Mouse (Mus musculus) G1E (cell line): ENCODE results near the gene Mroh9. TPM values are rescaled to one million over a fixed set of nuclear protein-coding genes. Genes with fewer than 3 reads are reported as not detected.

Source experiments
- ATAC-seq: 2 replicates; pipeline ENCODE4 v1.8.0; 2016; ENCODE audit warnings: mild to moderate bottlenecking; ENCODE audit not compliant: insufficient number of reproducible peaks, poor library complexity, low FRiP score, severe bottlenecking; ENCODE audit errors: extremely low read depth
- DNase-seq: peaks from one replicate; pipeline ENCODE4 v3.0.0; 2012; ENCODE audit warnings: low spot score
- H3K27me3 ChIP-seq: 2 replicates; pipeline ENCODE4 v1.6.1; 2012; ENCODE audit warnings: mild to moderate bottlenecking, low read length, inconsistent platforms; ENCODE audit not compliant: insufficient read depth
- H3K36me3 ChIP-seq: replicated peaks from 2 replicates; pipeline ENCODE3; 2012; ENCODE audit warnings: mild to moderate bottlenecking, inconsistent platforms
- H3K4me1 ChIP-seq: 2 replicates; pipeline ENCODE4 v1.6.1; 2012; ENCODE audit warnings: low read depth, low read length, inconsistent platforms, mixed read lengths; ENCODE audit not compliant: insufficient read depth
- H3K4me3 ChIP-seq: 2 replicates; pipeline ENCODE4 v1.5.1; 2012; ENCODE audit warnings: low read depth, mild to moderate bottlenecking, inconsistent platforms, low read length, moderate library complexity, mixed read lengths
- H3K9me3 ChIP-seq: replicated peaks from 2 replicates; pipeline ENCODE4 v1.6.1; 2012; ENCODE audit warnings: inconsistent platforms
- CTCF ChIP-seq: IDR thresholded peaks from 2 replicates; pipeline ENCODE4 v1.5.1; 2012; ENCODE audit warnings: low read depth, low read length, inconsistent platforms, mixed read lengths
- GATA1 ChIP-seq: IDR thresholded peaks from 2 replicates; pipeline ENCODE4 v1.6.1; 2012; ENCODE audit warnings: borderline replicate concordance, low read length, inconsistent platforms, mixed read lengths
- GATA2 ChIP-seq: IDR thresholded peaks from 2 replicates; pipeline ENCODE4 v1.6.1; 2012; ENCODE audit warnings: low read depth, low read length, inconsistent platforms, borderline replicate concordance
- POLR2AphosphoS5 ChIP-seq: IDR thresholded peaks from 2 replicates; pipeline ENCODE4 v1.6.1; 2012; ENCODE audit warnings: low read depth, low read length, inconsistent platforms; ENCODE audit not compliant: insufficient replicate concordance
- TAL1 ChIP-seq: conservative IDR thresholded peaks from 2 replicates; pipeline ENCODE4 v1.6.1; 2012; ENCODE audit warnings: low read depth, low read length, inconsistent platforms, mixed read lengths
- polyA plus RNA-seq: library from polyadenylated mRNA; stranded (reverse); fragments of >175 nt; gene quantifications from 2 replicates; pipeline ENCODE4 v1.2.3, GENCODE M21; 2012
- total RNA-seq, 2 experiments: library from RNA; stranded (forward) in 1 of 2; stranded (reverse) in 1 of 2; fragments of 200-1000 nt in 1 of 2; fragments of >200 nt in 1 of 2; fragmentation: Nextera tagmentation in 1 of 2; gene quantifications; 2 replicates each; pipeline ENCODE4 v1.2.3; 2014 to 2017

The Mroh9 gene
- total RNA-seq (2014; fragmentation: Nextera tagmentation) = not detected in 2 replicates
- total RNA-seq (2017) = not detected in 2 replicates
- polyA plus RNA-seq = not detected in 2 replicates

- no peaks in the 10 kb centered on the region for H3K36me3 ChIP-seq
- H3K27me3 ChIP-seq = no peaks in the 10 kb centered on the region
- DNase-seq (no peak), ATAC-seq (no peak)
- TF ChIP-seq TAL1 (no peak), GATA2 (no peak), CTCF (no peak), GATA1 (no peak), POLR2AphosphoS5 (no peak)
- no peaks in the 10 kb centered on the region for H3K9me3 ChIP-seq
- H3K4me3 ChIP-seq = no peak within 1 kb of the TSS
- H3K4me1 ChIP-seq = no peaks in the 10 kb centered on the region
Measured at GRCm38 (mm10) chr1:163085570-163085969, at the start of gene Mroh9. Gene Mroh9 (minus strand): TSS chr1:163085670.

- Histone ChIP-seq H3K36me3 (no peaks in the 10 kb centered on the region), H3K4me3 (no peak overlapping the region), H3K4me1 (no peaks in the 10 kb centered on the region), H3K27me3 (no peaks in the 10 kb centered on the region), H3K9me3 (no peaks in the 10 kb centered on the region)
- TF ChIP-seq POLR2AphosphoS5 (no peak), CTCF (no peak), GATA1 (no peak), TAL1 (no peak), GATA2 (no peak)
- DNase-seq (no peak), ATAC-seq (no peak)
Measured at GRCm38 (mm10) chr1:163129976-163130375, 44.5 kb upstream of the Mroh9 start.

GRCm38 (mm10) chr1:163129129-163129900 lies 43.8 kb upstream of the Mroh9 start:
- no peaks in the 10 kb centered on the region for H3K9me3 ChIP-seq
- H3K4me1 ChIP-seq = no peaks in the 10 kb centered on the region
- TF ChIP-seq GATA2 (no peak), TAL1 (no peak), GATA1 (no peak), POLR2AphosphoS5 (no peak), CTCF (no peak)
- H3K36me3 ChIP-seq = no peaks in the 10 kb centered on the region
- DNase-seq = no peak
- no peak for ATAC-seq
- no peaks in the 10 kb centered on the region for H3K27me3 ChIP-seq
- no peak overlapping the region for H3K4me3 ChIP-seq

- ATAC-seq = no peak
- TF ChIP-seq GATA2 (no peak), CTCF (no peak), TAL1 (no peak), GATA1 (no peak), POLR2AphosphoS5 (no peak)
- Histone ChIP-seq H3K27me3 (no peaks in the 10 kb centered on the region), H3K36me3 (no peaks in the 10 kb centered on the region), H3K4me3 (no peak overlapping the region), H3K9me3 (no peaks in the 10 kb centered on the region), H3K4me1 (no peaks in the 10 kb centered on the region)
- DNase-seq = no peak
Measured at GRCm38 (mm10) chr1:163126175-163126881, 40.9 kb upstream of the Mroh9 start.

- DNase-seq = no peak
- no peak for ATAC-seq
- TF ChIP-seq CTCF = no peak
- no peak for TF ChIP-seq GATA2
- no peak for TF ChIP-seq GATA1
- TF ChIP-seq POLR2AphosphoS5 = no peak
- TF ChIP-seq TAL1 = no peak
- no peaks in the 10 kb centered on the region for H3K36me3 ChIP-seq
- no peaks in the 10 kb centered on the region for H3K9me3 ChIP-seq
- no peaks in the 10 kb centered on the region for H3K27me3 ChIP-seq
- H3K4me3 ChIP-seq = no peak overlapping the region
- H3K4me1 ChIP-seq = no peaks in the 10 kb centered on the region
Measured at GRCm38 (mm10) chr1:163122414-163122813, 36.9 kb upstream of the Mroh9 start.

- H3K36me3 ChIP-seq = no peaks in the 10 kb centered on the region
- no peaks in the 10 kb centered on the region for H3K27me3 ChIP-seq
- no peak overlapping the region for H3K4me3 ChIP-seq
- ATAC-seq (no peak), DNase-seq (no peak)
- H3K4me1 ChIP-seq = no peaks in the 10 kb centered on the region
- TF ChIP-seq TAL1 (no peak), GATA2 (no peak), GATA1 (no peak), CTCF (no peak), POLR2AphosphoS5 (no peak)
- no peaks in the 10 kb centered on the region for H3K9me3 ChIP-seq
Measured at GRCm38 (mm10) chr1:163113461-163114174, 28.1 kb upstream of the Mroh9 start.
